In genomic region chr4:95317821-95318290, GRCm38 (mm10) we compare ENCODE assay signal across 8 mouse cellular contexts.
DNase-seq lines count a peak whose midpoint lies in the region; ATAC-seq lines count a peak whose summit lies in the region.

No protein-coding gene starts in this region.

- peak overlapping the region; percentile 72 for H3K27ac ChIP-seq in embryonic facial prominence, embryonic 14.5 days (replicated peaks; ENCODE audit: low read depth, low read length)
- peak overlapping the region; percentile 71 for H3K27ac ChIP-seq in heart, embryonic 11.5 days (ENCODE audit: low read depth, low read length)

- no peaks in the 10 kb centered on the region for H3K27me3 ChIP-seq in embryonic facial prominence, embryonic 14.5 days (replicated peaks; ENCODE audit: control insufficient read depth, insufficient read depth, low read length)
- H3K27me3 ChIP-seq in heart, embryonic 11.5 days (ENCODE audit: control insufficient read depth, insufficient read depth, low read length), result no peaks in the 10 kb centered on the region

- no peaks in the 10 kb centered on the region for H3K9me3 ChIP-seq in embryonic facial prominence, embryonic 14.5 days (ENCODE audit: control insufficient read depth, low read length)
- no peaks in the 10 kb centered on the region for H3K9me3 ChIP-seq in heart, embryonic 11.5 days (replicated peaks; ENCODE audit: control insufficient read depth, low read length)

- DNase-seq in left cerebral cortex, postnatal 10 days (ENCODE audit: extremely low spot score in 1 of 2, low spot score in 2 of 2), result peak; percentile 20 to 78
- no peak for DNase-seq in left cerebral cortex, adult 11 months (ENCODE audit: low spot score)
- DNase-seq in embryonic facial prominence, embryonic 14.5 days (ENCODE audit: low spot score), result peak; percentile 96
- DNase-seq in kidney, adult 8-10 months, result peak; percentile 17 to 25
- peak; percentile 81 for DNase-seq in lung, postnatal 25 days (ENCODE audit: low spot score)
- peak; percentile 79 for DNase-seq in testis, postnatal 10 days (ENCODE audit: low spot score)
- DNase-seq in cerebellum, adult 8-10 months, result no peak

- no peaks in the 10 kb centered on the region for H3K36me3 ChIP-seq in embryonic facial prominence, embryonic 14.5 days (ENCODE audit: control insufficient read depth, insufficient read depth, low read length)
- no peaks in the 10 kb centered on the region for H3K36me3 ChIP-seq in heart, embryonic 11.5 days (ENCODE audit: control insufficient read depth, insufficient read depth, low read length)

- no peak overlapping the region for H3K4me3 ChIP-seq in embryonic facial prominence, embryonic 14.5 days (ENCODE audit: low read depth, low read length)
- no peak overlapping the region for H3K4me3 ChIP-seq in heart, embryonic 11.5 days (ENCODE audit: low read depth, low read length)

- peak; percentile 93 for ATAC-seq in embryonic facial prominence, embryonic 14.5 days (ENCODE audit: low read depth)
- peak; percentile 82 for ATAC-seq in heart, embryonic 11.5 days (replicated peaks; ENCODE audit: insufficient number of reproducible peaks, low FRiP score, low TSS enrichment)

- no peak overlapping the region for H3K9ac ChIP-seq in embryonic facial prominence, embryonic 14.5 days (ENCODE audit: low read depth, low read length)
- no peak overlapping the region for H3K9ac ChIP-seq in heart, embryonic 11.5 days (ENCODE audit: low read depth, low read length)

- intact Hi-C loops in left cerebral cortex, postnatal 10 days (cut with DNase I), result no loop called here

- H3K4me1 ChIP-seq in embryonic facial prominence, embryonic 14.5 days (ENCODE audit: control insufficient read depth, insufficient read depth, low read length), result peaks cover 21% of the 10 kb centered on the region
- peaks cover 22% of the 10 kb centered on the region for H3K4me1 ChIP-seq in heart, embryonic 11.5 days (ENCODE audit: control insufficient read depth, insufficient read depth, low read length)

- 17% methylated on average over 3 of the region's 3 CpGs for WGBS in embryonic facial prominence, embryonic 14.5 days
- whole genome bisulfite sequencing in heart, embryonic 11.5 days (ENCODE audit: insufficient replicate concordance), result 2% methylated on average over 3 of the region's 3 CpGs

- H3K4me2 ChIP-seq in embryonic facial prominence, embryonic 14.5 days (ENCODE audit: low read depth, low read length), result peak overlapping the region; percentile 23
- peak overlapping the region; percentile 41 for H3K4me2 ChIP-seq in heart, embryonic 11.5 days

Comparison
In these comparisons a context has a peak if more than half of its experiments do, and no peak if none do; other contexts are left out.
1. DNase-seq: peak in left cerebral cortex, postnatal 10 days (2 of 2), embryonic facial prominence, embryonic 14.5 days (single experiment), kidney, adult 8-10 months (2 of 2), lung, postnatal 25 days (single experiment) and testis, postnatal 10 days (single experiment); none in left cerebral cortex, adult 11 months (single experiment) and cerebellum, adult 8-10 months (single experiment).